Mouse (Mus musculus) lung, embryonic 16.5 days (tissue): ENCODE measurements around the gene Il31. TPM values are rescaled to one million over a fixed set of nuclear protein-coding genes. Genes with fewer than 3 reads are reported as not detected.
A peak's percentile ranks its signal among the peaks of the same experiment; 100 is the strongest.

Experiments used
- ATAC-seq: fragments of 200-750 bp; cut with Nextera tagmentation; 2 replicates; pipeline ENCODE4 v1.8.0; 2017; ENCODE audit warnings: low read depth, mild to moderate bottlenecking, moderate library complexity
- H3K27ac ChIP-seq: fragments of 300-500 bp; sonication (generic); 2 replicates; pipeline ENCODE4 v1.5.1; 2014; ENCODE audit warnings: mild to moderate bottlenecking, control low read depth, low read length
- H3K27me3 ChIP-seq: fragments of 300-500 bp; sonication (generic); 2 replicates; pipeline ENCODE4 v1.6.1; 2014; ENCODE audit warnings: low read depth, low read length, mixed read lengths; ENCODE audit not compliant: control insufficient read depth, insufficient read depth
- H3K36me3 ChIP-seq: fragments of 300-500 bp; sonication (generic); 2 replicates; pipeline ENCODE4 v1.6.1; 2014; ENCODE audit warnings: low read length; ENCODE audit not compliant: control insufficient read depth, insufficient read depth
- H3K4me1 ChIP-seq: fragments of 300-500 bp; sonication (generic); replicated peaks from 2 replicates; pipeline ENCODE4 v1.6.1; 2014; ENCODE audit warnings: low read length, mixed read lengths; ENCODE audit not compliant: control insufficient read depth, insufficient read depth
- H3K4me2 ChIP-seq: fragments of 300-500 bp; sonication (generic); 2 replicates; pipeline ENCODE4 v1.6.1; 2014; ENCODE audit warnings: low read depth, low read length, control low read depth
- H3K4me3 ChIP-seq: fragments of 300-500 bp; sonication (generic); 2 replicates; pipeline ENCODE4 v1.5.1; 2014; ENCODE audit warnings: mild to moderate bottlenecking, low read length, control low read depth
- H3K9ac ChIP-seq: fragments of 300-500 bp; sonication (generic); 2 replicates; pipeline ENCODE4 v1.6.1; 2014; ENCODE audit warnings: low read length, control low read depth
- H3K9me3 ChIP-seq: fragments of 300-500 bp; sonication (generic); 2 replicates; pipeline ENCODE4 v1.6.1; 2016; ENCODE audit warnings: low read length; ENCODE audit not compliant: control insufficient read depth
- WGBS: fragments of 180-500 bp; shearing (Covaris S2); extraction: QIAGEN DNeasy Blood & Tissue Kit; methylation state at CpG from one replicate; pipeline ENCODE4 v1.1.7; 2014; 5-methylcytosine and 5-hydroxymethylcytosine counted together
- microRNA-seq: library from miRNA; unstranded; fragments of <30 nt; microRNA quantifications from one replicate; pipeline ENCODE4, GENCODE M21; 2016
- polyA plus RNA-seq: library from polyadenylated mRNA; unstranded; fragments of >200 nt; fragmentation: Nextera tagmentation; extraction: Ambion mirVana; gene quantifications from 2 replicates; pipeline ENCODE4 v1.2.1, GENCODE M21; 2015

Il31 gene
- polyA plus RNA-seq, 1 experiment from 2014 or later: not detected

GRCm38 (mm10) chr5:123431524-123432304 lies 57.6 kb downstream of the Il31 start:
- Histone ChIP-seq H3K4me3 (no peak overlapping the region), H3K27ac (peak overlapping the region; percentile 84), H3K4me2 (peak overlapping the region; percentile 15; the same call in 1 of the 2 replicates), H3K27me3 (no peaks in the 10 kb centered on the region), H3K36me3 (no peaks in the 10 kb centered on the region), H3K9ac (no peak overlapping the region; the same call in 1 of the 2 replicates), H3K9me3 (no peaks in the 10 kb centered on the region), H3K4me1 (peaks cover 33% of the 10 kb centered on the region)
- WGBS: 39% methylated on average over 13 of the region's 13 CpGs
- peak; percentile 73 for ATAC-seq

Small RNA genes within 50 kb of the gene (microRNA-seq; reads per million reads assigned to microRNA genes)
- 0.79 reads per million for gene Mir7647

Other genes with a start within 250 kb of the Il31 start
- gene Wdr66, start 237.4 kb downstream of the Il31 start, polyA plus RNA-seq: 1.3 and 1.5 TPM in 2 replicates
- gene Bcl7a, start 145.7 kb downstream of the Il31 start, polyA plus RNA-seq: 21.8 and 23.9 TPM in 2 replicates
- gene Mlxip, start 94.7 kb downstream of the Il31 start, polyA plus RNA-seq: 15.0 and 17.8 TPM in 2 replicates
- 1.5 and 1.7 TPM in 2 replicates for gene Lrrc43, start 184 bp downstream of the Il31 start, polyA plus RNA-seq
- 0.84 and 0.99 TPM in 2 replicates for gene B3gnt4, start 21.0 kb upstream of the Il31 start, polyA plus RNA-seq
- gene Diablo, start 34.7 kb upstream of the Il31 start, polyA plus RNA-seq: 104 and 113 TPM in 2 replicates
- gene Gm49027, start 36.0 kb upstream of the Il31 start, polyA plus RNA-seq: 0.59 and 0.91 TPM in 2 replicates
- gene Vps33a, start 83.5 kb upstream of the Il31 start, polyA plus RNA-seq: 23.7 and 26.9 TPM in 2 replicates
- 35.7 and 37.9 TPM in 2 replicates for gene Clip1, start 195.1 kb upstream of the Il31 start, polyA plus RNA-seq
- 75.9 and 76.4 TPM in 2 replicates for gene Zcchc8, start 231.6 kb upstream of the Il31 start, polyA plus RNA-seq